Mouse (Mus musculus) E14TG2a.4 (cell line): ENCODE results near the gene Vps13c.

Source experiments
- H3K27me3 ChIP-seq: 2 replicates; pipeline ENCODE4 v1.6.1; 2014; ENCODE audit warnings: low read length, control low read depth; ENCODE audit not compliant: insufficient read depth
- H3K36me3 ChIP-seq: 2 replicates; pipeline ENCODE4 v1.6.1; 2014; ENCODE audit warnings: low read length, control low read depth; ENCODE audit not compliant: insufficient read depth
- H3K4me1 ChIP-seq: replicated peaks from 2 replicates; pipeline ENCODE4 v1.6.1; 2014; ENCODE audit warnings: low read depth, low read length, control low read depth
- H3K4me3 ChIP-seq: replicated peaks from 2 replicates; pipeline ENCODE4 v1.5.1; 2014; ENCODE audit warnings: mild to moderate bottlenecking, low read length
- H3K9me3 ChIP-seq: 2 replicates; pipeline ENCODE4 v1.6.1; 2014; ENCODE audit warnings: low read length, control low read depth
- CTCF ChIP-seq: conservative IDR thresholded peaks from 2 replicates; pipeline ENCODE4 v1.5.1; 2014; ENCODE audit warnings: low read length
- NANOG ChIP-seq: IDR thresholded peaks from 2 replicates; pipeline ENCODE4 v1.6.1; 2014; ENCODE audit warnings: borderline replicate concordance, low read length, mixed read lengths
- POU5F1 ChIP-seq: IDR thresholded peaks from 2 replicates; pipeline ENCODE4 v1.6.1; 2014; ENCODE audit warnings: low read length, borderline replicate concordance

Vps13c gene

GRCm38 (mm10) chr9:67842797-67843196 is 2.6 kb downstream of the Vps13c start:
- Histone ChIP-seq H3K9me3 (no peaks in the 10 kb centered on the region), H3K27me3 (no peaks in the 10 kb centered on the region), H3K4me1 (peaks cover 11% of the 10 kb centered on the region), H3K36me3 (no peaks in the 10 kb centered on the region), H3K4me3 (no peak overlapping the region)
- TF ChIP-seq NANOG (no peak), CTCF (no peak), POU5F1 (no peak)

- no peaks in the 10 kb centered on the region for H3K36me3 ChIP-seq
- no peaks in the 10 kb centered on the region for H3K9me3 ChIP-seq
- no peaks in the 10 kb centered on the region for H3K27me3 ChIP-seq
- no peak for TF ChIP-seq NANOG
- peaks cover 11% of the 10 kb centered on the region; the same call in 1 of the 2 replicates for H3K4me1 ChIP-seq
- no peak overlapping the region for H3K4me3 ChIP-seq
Observed at GRCm38 (mm10) chr9:67845012-67845411, 4.8 kb downstream of the Vps13c start.

DNA sequence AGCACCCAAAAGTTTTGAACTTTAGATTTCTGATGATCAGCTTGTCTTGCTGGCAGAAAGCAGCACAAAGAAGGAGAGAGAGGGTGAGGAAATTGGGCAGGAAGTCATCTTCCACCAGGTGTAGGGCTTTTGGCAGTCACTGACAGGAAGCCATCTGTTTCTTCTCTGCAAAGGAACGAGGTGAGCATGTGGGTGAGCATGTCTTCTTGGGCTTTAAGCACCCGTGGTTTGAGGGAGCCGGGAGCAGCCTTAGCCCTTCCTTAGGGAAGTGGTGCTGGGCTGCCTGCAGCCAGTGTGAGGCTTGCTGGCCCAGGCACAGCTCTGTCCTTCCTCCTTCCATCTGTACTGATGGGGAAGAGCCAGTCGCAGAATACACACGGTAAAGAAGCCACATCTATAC is 5.5 kb downstream of the Vps13c start:
- no peak for TF ChIP-seq CTCF
- no peak for TF ChIP-seq POU5F1
- TF ChIP-seq NANOG = no peak
- Histone ChIP-seq H3K4me1 (peaks cover 10% of the 10 kb centered on the region), H3K9me3 (no peaks in the 10 kb centered on the region), H3K4me3 (no peak overlapping the region), H3K36me3 (no peaks in the 10 kb centered on the region), H3K27me3 (no peaks in the 10 kb centered on the region)

- Histone ChIP-seq H3K4me1 (peaks cover 10% of the 10 kb centered on the region), H3K27me3 (no peaks in the 10 kb centered on the region), H3K36me3 (no peaks in the 10 kb centered on the region), H3K4me3 (no peak overlapping the region), H3K9me3 (no peaks in the 10 kb centered on the region)
- TF ChIP-seq CTCF = no peak
- no peak for TF ChIP-seq NANOG
- no peak for TF ChIP-seq POU5F1
Observed at GRCm38 (mm10) chr9:67846089-67846488, 5.9 kb downstream of the Vps13c start.

DNA sequence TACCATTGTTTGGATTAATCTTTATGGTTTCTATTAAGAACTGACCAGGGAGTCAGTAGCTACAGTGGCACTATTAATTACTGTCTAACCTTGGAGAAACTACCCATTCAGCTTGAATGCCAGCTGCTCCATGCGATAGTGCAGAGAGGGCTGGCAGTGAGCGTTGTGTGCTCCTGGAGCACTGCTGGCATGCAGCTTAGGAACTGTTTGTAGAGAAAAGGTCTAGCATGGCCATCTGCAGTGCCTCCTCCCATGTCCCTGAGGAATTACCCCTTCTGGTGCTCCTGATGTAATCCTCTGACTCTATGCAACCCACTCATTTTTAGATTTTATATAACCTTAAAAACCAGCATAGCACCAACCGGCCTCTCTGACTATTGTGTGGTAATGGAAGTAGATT is 7.4 kb downstream of the Vps13c start:
- no peak overlapping the region for H3K4me3 ChIP-seq
- TF ChIP-seq CTCF = no peak
- no peak for TF ChIP-seq NANOG
- no peak for TF ChIP-seq POU5F1
- H3K4me1 ChIP-seq = peaks cover 9% of the 10 kb centered on the region; the same call in 1 of the 2 replicates
- no peaks in the 10 kb centered on the region for H3K36me3 ChIP-seq
- H3K9me3 ChIP-seq = no peaks in the 10 kb centered on the region
- no peaks in the 10 kb centered on the region for H3K27me3 ChIP-seq

- TF ChIP-seq CTCF (0 out of 2 replicates have a peak, but pooled peaks have one; percentile 9), POU5F1 (no peak), NANOG (no peak)
- no peaks in the 10 kb centered on the region for H3K36me3 ChIP-seq
- no peaks in the 10 kb centered on the region for H3K9me3 ChIP-seq
- no peak overlapping the region for H3K4me3 ChIP-seq
- H3K27me3 ChIP-seq = no peaks in the 10 kb centered on the region
- H3K4me1 ChIP-seq = peaks cover 9% of the 10 kb centered on the region; the same call in 1 of the 2 replicates
Observed at GRCm38 (mm10) chr9:67849397-67849796, 9.2 kb downstream of the Vps13c start.

GRCm38 (mm10) chr9:67849846-67850245 is 9.7 kb downstream of the Vps13c start:
- H3K4me1 ChIP-seq = peaks cover 9% of the 10 kb centered on the region; the same call in 1 of the 2 replicates
- no peak for TF ChIP-seq POU5F1
- no peak for TF ChIP-seq NANOG
- no peak for TF ChIP-seq CTCF
- no peaks in the 10 kb centered on the region for H3K9me3 ChIP-seq
- no peak overlapping the region for H3K4me3 ChIP-seq
- 0 out of 2 replicates have a peak, but pooled peaks cover 2% of the 10 kb centered on the region for H3K36me3 ChIP-seq
- H3K27me3 ChIP-seq = no peaks in the 10 kb centered on the region

DNA sequence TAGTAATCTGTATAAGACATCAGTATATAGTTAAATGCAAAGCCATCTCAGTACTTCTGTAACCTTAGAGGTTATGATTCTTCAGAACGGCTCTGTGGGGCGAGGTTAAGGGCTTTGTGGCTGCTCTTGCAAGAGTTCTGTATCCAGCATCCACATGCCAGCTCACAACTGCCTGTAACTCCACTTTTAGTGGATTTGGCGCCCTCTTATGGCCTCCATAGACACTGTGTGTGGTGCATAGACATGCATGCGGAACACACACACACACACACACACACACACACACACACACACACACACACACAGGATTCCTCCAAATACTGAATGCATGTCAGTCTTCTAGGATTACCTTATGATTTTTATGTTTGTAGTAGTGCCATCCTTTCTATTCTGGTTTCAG is 11.0 kb downstream of the Vps13c start:
- Histone ChIP-seq H3K4me3 (no peak overlapping the region), H3K27me3 (no peaks in the 10 kb centered on the region), H3K36me3 (0 out of 2 replicates have a peak, but pooled peaks cover 4% of the 10 kb centered on the region), H3K4me1 (peaks cover 9% of the 10 kb centered on the region; the same call in 1 of the 2 replicates), H3K9me3 (no peaks in the 10 kb centered on the region)
- TF ChIP-seq NANOG (no peak), CTCF (peak; percentile 28; the same call in 1 of the 2 replicates), POU5F1 (no peak)

GRCm38 (mm10) chr9:67860273-67860672 is 20.1 kb downstream of the Vps13c start:
- Histone ChIP-seq H3K36me3 (no peaks in the 10 kb centered on the region), H3K27me3 (no peaks in the 10 kb centered on the region), H3K9me3 (no peaks in the 10 kb centered on the region), H3K4me1 (no peaks in the 10 kb centered on the region), H3K4me3 (no peak overlapping the region)
- TF ChIP-seq CTCF (no peak), POU5F1 (no peak), NANOG (no peak)
